Mouse (Mus musculus): Measurements from ENCODE around the gene Gm17374. TPM values are rescaled to one million over a fixed set of nuclear protein-coding genes. Genes with fewer than 3 reads are reported as not detected.

Gene Gm17374
- polyA plus RNA-seq, 1 experiment from 2014 or later, result not detected

GRCm38 (mm10) chr2:140200713-140201112, 48.9 kb downstream of the Gm17374 start:
- H3K27ac ChIP-seq, result no peak overlapping the region
- H3K27me3 ChIP-seq, result no peaks in the 10 kb centered on the region
- no peaks in the 10 kb centered on the region for H3K4me1 ChIP-seq
- H3K36me3 ChIP-seq, result peaks cover 51% of the 10 kb centered on the region
- WGBS, result 66% methylated on average over 2 of the region's 2 CpGs
- ATAC-seq (replicated peaks; ENCODE audit: low FRiP score), result no peak
- no peak overlapping the region for H3K4me3 ChIP-seq (replicated peaks)
- H3K9ac ChIP-seq, result no peak overlapping the region
- H3K9me3 ChIP-seq (replicated peaks), result no peaks in the 10 kb centered on the region
- H3K4me2 ChIP-seq, result no peak overlapping the region

DNA sequence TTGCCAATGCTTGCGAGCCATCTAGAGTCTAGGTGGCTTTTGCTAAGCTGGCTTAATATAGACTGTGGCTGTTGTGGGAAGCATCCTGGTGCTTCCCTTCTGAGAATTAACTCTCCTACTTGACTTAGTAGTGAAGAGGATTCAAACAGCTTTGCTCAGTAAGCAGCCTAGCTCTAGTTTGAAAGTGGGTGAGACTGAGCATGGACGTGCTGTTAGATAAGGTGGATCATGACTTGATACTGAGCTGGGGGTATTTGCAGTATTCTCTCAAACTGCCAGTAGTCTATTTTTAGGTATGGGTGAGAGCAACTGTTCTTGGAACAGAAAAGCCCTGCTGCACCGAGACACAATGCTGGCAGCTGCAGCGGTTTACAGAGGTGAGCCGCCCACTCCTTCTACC, 50.7 kb downstream of the Gm17374 start:
- Histone ChIP-seq H3K27me3 (no peaks in the 10 kb centered on the region), H3K4me2 (no peak overlapping the region), H3K9me3 (replicated peaks) (no peaks in the 10 kb centered on the region), H3K9ac (no peak overlapping the region), H3K4me1 (no peaks in the 10 kb centered on the region), H3K4me3 (replicated peaks) (no peak overlapping the region), H3K36me3 (peaks cover 59% of the 10 kb centered on the region), H3K27ac (no peak overlapping the region)
- ATAC-seq (replicated peaks; ENCODE audit: low FRiP score), result no peak
- WGBS, result 90% methylated on average over 5 of the region's 5 CpGs

Other genes with a start within 250 kb of the Gm17374 start
- gene Tasp1, start 85.2 kb upstream of the Gm17374 start, polyA plus RNA-seq (2015; fragmentation: Nextera tagmentation; extraction: Ambion mirVana), result 21.6 and 22.0 TPM in 2 replicates
- 29.0 and 31.7 TPM in 2 replicates for gene Esf1, start 18.5 kb downstream of the Gm17374 start, polyA plus RNA-seq (2015; fragmentation: Nextera tagmentation; extraction: Ambion mirVana)
- gene Ndufaf5, start 18.6 kb downstream of the Gm17374 start, polyA plus RNA-seq (2015; fragmentation: Nextera tagmentation; extraction: Ambion mirVana), result 25.5 and 28.2 TPM in 2 replicates
- gene Sel1l2, start 237.7 kb downstream of the Gm17374 start, polyA plus RNA-seq (2015; fragmentation: Nextera tagmentation; extraction: Ambion mirVana), result not detected in 2 replicates
- 31.7 and 34.8 TPM in 2 replicates for gene Macrod2, start 243.3 kb downstream of the Gm17374 start, polyA plus RNA-seq (2015; fragmentation: Nextera tagmentation; extraction: Ambion mirVana)

All from kidney, embryonic 15.5 days (tissue).